Mouse (Mus musculus) kidney, adult 2 months (tissue): Measurements from ENCODE around the gene Tomm40. TPM values are rescaled to one million over a fixed set of nuclear protein-coding genes. Genes with fewer than 3 reads are reported as not detected.

ENCODE experiments used
- DNase-seq: peaks from one replicate; pipeline ENCODE4 v3.0.0; 2021
- H3K27ac ChIP-seq: fragments of 200-500 bp; 2 replicates; pipeline ENCODE4 v1.5.1; 2012; ENCODE audit warnings: low read depth, low read length, control low read depth, inconsistent platforms; ENCODE audit not compliant: insufficient read depth
- H3K27me3 ChIP-seq: fragments of 200-500 bp; replicated peaks from 2 replicates; pipeline ENCODE4 v1.6.1; 2012; ENCODE audit warnings: mild to moderate bottlenecking, moderate library complexity, low read length, inconsistent platforms; ENCODE audit not compliant: control insufficient read depth, insufficient read depth
- H3K36me3 ChIP-seq: fragments of 200-500 bp; 2 replicates; pipeline ENCODE4 v1.6.1; 2012; ENCODE audit warnings: mild to moderate bottlenecking, moderate library complexity, low read length, inconsistent platforms; ENCODE audit not compliant: control insufficient read depth, insufficient read depth
- H3K4me1 ChIP-seq: fragments of 200-500 bp; 2 replicates; pipeline ENCODE4 v1.6.1; 2011; ENCODE audit warnings: low read length; ENCODE audit not compliant: control insufficient read depth, insufficient read depth
- H3K4me3 ChIP-seq: fragments of 200-500 bp; 2 replicates; pipeline ENCODE4 v1.5.1; 2011; ENCODE audit warnings: mild to moderate bottlenecking, low read depth, low read length, control low read depth; ENCODE audit not compliant: insufficient read depth
- CTCF ChIP-seq: fragments of 200-500 bp; conservative IDR thresholded peaks from 2 replicates; pipeline ENCODE4 v1.5.1; 2011; ENCODE audit warnings: low read depth, mild to moderate bottlenecking, control low read depth, low read length, moderate library complexity, mixed read lengths; ENCODE audit not compliant: insufficient read depth, insufficient read length
- POLR2A ChIP-seq: fragments of 200-500 bp; IDR thresholded peaks from one replicate; pipeline ENCODE4 v1.6.1; 2011; ENCODE audit warnings: low read depth, low read length, control low read depth
- WGBS: fragments of 180-500 bp; shearing (Covaris S2); methylation state at CpG from one replicate; pipeline ENCODE4 v1.1.7; 2018; 5-methylcytosine and 5-hydroxymethylcytosine counted together
- polyA plus RNA-seq: library from polyadenylated mRNA; depleted of rRNA; stranded (reverse); fragments of >200 nt; gene quantifications from 2 replicates; pipeline ENCODE4 v1.2.3, GENCODE M21; 2012

Tomm40 gene
- polyA plus RNA-seq, 1 experiment: 83.9 TPM

DNA sequence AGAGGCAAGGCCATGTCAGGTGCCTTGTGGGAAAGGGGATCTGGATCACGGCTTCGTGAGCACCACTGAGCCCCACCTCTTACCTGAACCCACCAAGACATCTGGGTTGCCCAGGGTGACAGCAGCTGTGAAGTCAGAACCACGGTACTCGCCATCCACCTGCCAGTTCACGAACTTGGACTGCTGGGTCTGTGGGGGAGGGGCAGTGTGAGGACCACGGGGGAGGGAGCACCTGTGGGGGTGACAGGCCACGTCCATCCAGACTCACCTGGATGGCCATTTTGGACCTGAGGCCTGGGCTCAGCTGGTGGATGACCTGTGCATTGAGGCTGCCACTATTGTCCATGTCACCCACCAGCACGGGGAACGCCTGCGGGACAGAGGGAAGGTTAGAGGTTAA, 4.6 kb downstream of the Tomm40 start:
- H3K4me3 ChIP-seq: no peak overlapping the region
- H3K27ac ChIP-seq: no peak overlapping the region
- TF ChIP-seq CTCF (no peak), POLR2A (no peak)
- 83% methylated on average over 10 of the region's 10 CpGs for WGBS
- DNase-seq: no peak
- H3K4me1 ChIP-seq: no peaks in the 10 kb centered on the region; the same call in 1 of the 2 replicates
- no peaks in the 10 kb centered on the region; the same call in 1 of the 2 replicates for H3K36me3 ChIP-seq
- no peaks in the 10 kb centered on the region for H3K27me3 ChIP-seq

DNA sequence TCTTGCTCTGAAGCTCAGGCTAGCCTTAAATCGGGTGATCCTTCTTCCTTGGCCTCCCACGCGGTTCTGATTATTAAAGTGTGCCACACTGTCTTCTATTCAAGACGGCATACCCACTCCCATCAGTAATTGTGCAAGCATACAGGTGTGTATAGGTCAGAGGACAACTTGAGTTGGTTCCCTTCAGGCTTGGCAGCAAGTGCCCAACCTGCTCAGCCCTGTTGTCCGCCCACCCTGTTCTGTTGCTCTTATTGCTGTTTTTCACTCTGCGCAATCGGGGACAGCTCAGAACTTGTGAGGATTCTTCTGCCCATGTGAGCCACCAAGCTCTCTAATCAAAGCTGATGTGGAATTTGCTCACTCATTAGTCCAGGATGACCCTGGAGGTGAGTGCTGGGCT, 10.0 kb downstream of the Tomm40 start:
- DNase-seq: no peak
- WGBS: 92% methylated on average over 7 of the region's 7 CpGs
- Histone ChIP-seq H3K36me3 (no peaks in the 10 kb centered on the region), H3K4me1 (peaks cover 7% of the 10 kb centered on the region; the same call in 1 of the 2 replicates), H3K27me3 (no peaks in the 10 kb centered on the region), H3K27ac (no peak overlapping the region), H3K4me3 (no peak overlapping the region)
- TF ChIP-seq CTCF (no peak), POLR2A (no peak)

DNA sequence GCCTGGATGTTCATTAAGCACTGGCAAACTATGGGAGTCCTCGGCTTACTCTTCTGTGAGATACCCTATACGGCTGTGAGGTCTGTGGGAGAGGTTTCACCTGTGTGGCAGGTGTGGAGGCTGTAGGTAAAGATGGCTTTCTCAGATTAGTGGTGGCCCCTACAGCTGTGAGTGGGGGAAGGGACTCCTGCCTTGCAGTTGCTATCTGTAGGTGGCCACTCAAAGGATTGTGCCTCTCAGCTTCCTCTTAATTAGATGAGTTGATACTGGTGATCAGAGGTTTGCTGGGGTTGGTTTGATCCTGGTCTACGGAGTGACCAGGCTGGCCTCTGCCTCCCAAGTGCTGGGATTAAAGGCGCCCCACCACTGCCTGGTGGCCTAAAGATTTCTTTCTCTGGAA, 10.8 kb downstream of the Tomm40 start:
- TF ChIP-seq CTCF (no peak), POLR2A (no peak)
- Histone ChIP-seq H3K4me1 (peaks cover 9% of the 10 kb centered on the region), H3K4me3 (no peak overlapping the region), H3K27me3 (no peaks in the 10 kb centered on the region), H3K36me3 (no peaks in the 10 kb centered on the region), H3K27ac (no peak overlapping the region)
- WGBS: 98% methylated on average over 4 of the region's 4 CpGs
- DNase-seq: no peak

DNA sequence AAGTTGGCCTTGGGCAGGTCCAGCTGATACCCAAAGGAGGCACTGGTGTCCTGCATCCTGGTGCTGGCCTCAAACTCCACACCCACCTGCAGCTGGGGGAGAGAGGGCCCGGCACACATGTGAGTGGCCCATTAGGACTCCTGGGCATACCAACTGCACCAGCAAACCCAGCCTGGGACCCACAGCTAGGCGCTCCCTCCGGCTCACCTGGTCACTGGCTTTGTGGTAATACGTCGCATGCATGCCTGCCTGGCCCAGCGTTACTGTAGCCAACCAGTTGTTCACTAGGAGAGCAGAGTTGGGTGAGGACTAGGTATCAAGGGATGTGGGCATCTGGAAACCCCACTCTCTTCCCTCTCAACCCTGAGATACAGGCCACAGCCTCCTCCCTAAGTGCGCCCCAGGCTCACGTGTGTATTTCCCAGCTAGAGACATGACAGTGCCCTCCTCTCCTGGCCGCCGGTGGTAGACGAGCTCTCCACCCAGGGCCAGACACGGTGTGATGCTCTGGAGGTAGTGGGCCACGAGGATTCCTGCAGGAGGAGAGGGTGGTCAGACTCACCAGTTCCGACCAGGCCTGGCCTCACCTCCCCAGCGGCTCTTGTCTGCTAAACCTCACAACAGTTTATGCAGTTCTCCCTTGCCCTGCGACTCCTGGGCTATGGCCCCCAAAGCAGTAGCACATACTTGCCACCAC, 12.2 kb downstream of the Tomm40 start:
- Histone ChIP-seq H3K4me3 (no peak overlapping the region), H3K36me3 (no peaks in the 10 kb centered on the region), H3K4me1 (peaks cover 20% of the 10 kb centered on the region), H3K27ac (no peak overlapping the region), H3K27me3 (no peaks in the 10 kb centered on the region)
- WGBS: 94% methylated on average over 16 of the region's 16 CpGs
- TF ChIP-seq POLR2A: no peak
- TF ChIP-seq CTCF: no peak
- no peak for DNase-seq

DNA sequence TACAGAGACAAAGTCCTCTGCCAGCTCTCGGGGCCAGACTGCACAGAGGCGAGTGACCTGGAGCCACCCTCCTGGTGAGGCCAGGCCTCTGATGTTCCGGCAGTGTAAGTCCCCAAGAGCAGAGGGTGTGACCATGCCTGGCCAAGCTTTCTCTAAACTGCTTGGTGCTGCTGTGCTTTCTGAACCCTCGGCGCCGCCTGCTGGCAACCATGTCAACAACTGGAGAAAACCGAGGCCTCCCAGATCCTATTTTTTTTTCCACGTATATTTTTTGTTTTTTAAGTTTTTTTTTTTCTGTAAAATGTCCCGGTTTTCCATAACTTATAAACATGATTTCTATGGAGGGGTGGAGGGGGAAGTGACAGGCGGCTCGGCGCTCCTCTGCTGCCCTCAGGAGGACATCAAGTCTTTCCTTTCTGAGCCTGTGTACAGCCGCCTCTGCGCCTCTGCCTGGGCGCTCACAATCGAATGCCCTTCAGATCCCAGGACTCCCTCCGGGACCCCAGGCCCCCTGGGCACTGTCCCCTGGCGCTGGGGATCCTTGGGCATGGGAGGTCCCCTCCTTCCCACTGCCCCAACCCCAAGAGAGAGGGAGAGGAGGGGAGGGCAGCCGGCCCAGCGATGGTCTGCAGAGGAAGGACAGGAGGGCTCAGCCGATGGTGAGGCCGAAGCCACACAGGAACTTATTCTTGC, 14.0 kb downstream of the Tomm40 start:
- Histone ChIP-seq H3K27me3 (no peaks in the 10 kb centered on the region), H3K4me1 (peaks cover 20% of the 10 kb centered on the region), H3K27ac (peak overlapping the region; percentile 59), H3K36me3 (no peaks in the 10 kb centered on the region), H3K4me3 (no peak overlapping the region)
- WGBS: 28% methylated on average over 22 of the region's 22 CpGs
- TF ChIP-seq POLR2A: no peak
- TF ChIP-seq CTCF: peak; percentile 73
- peak; percentile 87 for DNase-seq

DNA sequence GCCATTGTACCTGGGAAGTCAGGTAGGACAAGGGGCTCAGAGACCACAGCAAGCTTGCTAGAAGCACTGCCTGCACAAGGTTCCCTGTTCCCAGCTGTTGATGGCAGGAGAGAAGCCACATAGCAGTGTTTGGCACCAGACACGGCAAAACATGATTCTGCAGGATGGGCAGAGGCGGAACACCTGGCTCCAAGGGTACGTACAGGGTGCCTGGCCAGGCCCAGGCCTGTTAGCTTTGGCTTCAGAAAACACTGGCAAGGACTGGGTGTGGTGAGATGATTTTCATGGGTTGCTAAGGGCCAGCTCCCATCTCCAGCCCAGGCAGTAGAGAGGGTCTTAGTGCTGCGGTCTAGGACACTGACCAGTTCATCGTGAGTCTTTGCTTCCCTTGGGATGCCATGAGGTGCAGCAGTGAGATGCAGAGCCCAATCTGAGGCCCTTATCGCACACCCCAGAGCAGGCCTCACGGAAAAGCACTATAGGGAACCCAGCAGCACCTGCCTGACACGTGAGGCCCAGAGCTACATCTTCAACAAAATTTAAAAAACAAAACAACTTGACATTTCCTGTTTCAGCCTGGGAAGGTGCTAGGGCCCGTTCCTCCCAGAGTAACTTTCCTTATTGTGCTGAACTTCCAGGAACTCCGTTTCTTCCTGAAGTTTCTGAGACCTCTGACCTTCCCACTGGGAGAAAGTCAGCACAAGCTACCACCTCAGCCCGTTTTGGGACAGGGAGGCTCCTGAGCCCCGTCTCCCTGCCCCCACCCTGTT, 14.8 kb downstream of the Tomm40 start:
- H3K4me1 ChIP-seq: peaks cover 20% of the 10 kb centered on the region
- 43% methylated on average over 12 of the region's 12 CpGs for WGBS
- DNase-seq: no peak
- no peak overlapping the region for H3K4me3 ChIP-seq
- peak overlapping the region; percentile 59 for H3K27ac ChIP-seq
- H3K27me3 ChIP-seq: no peaks in the 10 kb centered on the region
- TF ChIP-seq POLR2A (no peak), CTCF (no peak)
- no peaks in the 10 kb centered on the region for H3K36me3 ChIP-seq

DNA sequence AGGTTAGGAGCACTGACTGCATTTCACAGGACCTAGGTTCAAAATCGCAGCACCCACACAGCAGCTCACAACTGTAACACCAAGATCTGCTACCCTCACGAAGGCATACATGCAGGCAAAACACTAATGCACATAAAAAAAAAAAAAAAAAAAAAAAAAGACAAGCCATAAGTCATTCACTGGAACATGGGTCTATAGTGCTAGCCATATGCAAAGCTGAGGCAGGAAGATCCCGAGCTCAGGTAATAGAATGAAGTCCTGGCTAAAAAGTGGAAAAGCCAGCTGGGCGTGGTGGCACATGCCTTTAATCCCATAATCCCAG, 15.4 kb downstream of the Tomm40 start:
- H3K36me3 ChIP-seq: no peaks in the 10 kb centered on the region
- peaks cover 20% of the 10 kb centered on the region for H3K4me1 ChIP-seq
- no peak overlapping the region for H3K27ac ChIP-seq
- TF ChIP-seq POLR2A (no peak), CTCF (no peak)
- no peak for DNase-seq
- no peaks in the 10 kb centered on the region for H3K27me3 ChIP-seq
- 83% methylated on average over 4 of the region's 4 CpGs for WGBS
- H3K4me3 ChIP-seq: no peak overlapping the region
